Mouse (Mus musculus) thymus, adult 2 months (tissue): Measurements from ENCODE around the gene Lect2.

Source experiments
- CTCF ChIP-seq: fragments of 200-500 bp; IDR thresholded peaks from 2 replicates; pipeline ENCODE4 v1.5.1; 2012; ENCODE audit warnings: mild to moderate bottlenecking, control low read depth, low read length, moderate library complexity, borderline replicate concordance; ENCODE audit not compliant: control insufficient read depth, poor library complexity, insufficient read depth; ENCODE audit errors: extremely low read depth
- POLR2A ChIP-seq: fragments of 200-500 bp; IDR thresholded peaks from 2 replicates; pipeline ENCODE4 v1.6.1; 2012; ENCODE audit warnings: mild to moderate bottlenecking, low read length, control low read depth, moderate library complexity; ENCODE audit not compliant: control insufficient read depth, poor library complexity, insufficient read depth; ENCODE audit errors: extremely low read depth

DNA sequence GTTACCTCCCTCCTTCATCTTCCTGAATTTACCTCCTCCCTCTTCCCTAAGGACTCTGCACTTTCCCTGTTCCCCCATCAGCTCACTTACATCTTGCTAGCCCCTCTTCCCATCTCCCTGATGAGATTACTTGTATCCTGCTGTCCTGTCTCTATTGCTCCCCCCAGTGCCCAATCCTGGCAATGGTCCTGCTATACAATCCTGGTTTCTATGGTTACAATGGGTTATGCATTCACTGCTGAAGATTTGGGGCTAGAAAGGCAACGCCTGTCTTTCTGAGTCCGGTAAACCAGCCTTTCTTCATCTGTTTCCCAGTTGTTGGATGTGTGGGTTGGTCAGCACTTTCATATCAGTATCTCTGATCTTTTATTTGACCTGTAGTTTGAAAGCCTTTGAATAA, 6.1 kb upstream of the Lect2 start:
- no peak for TF ChIP-seq CTCF
- TF ChIP-seq POLR2A: no peak
